Mouse (Mus musculus): ENCODE data around the gene Nicn1. TPM values are rescaled to one million over a fixed set of nuclear protein-coding genes. Genes with fewer than 3 reads are reported as not detected.

Gene Nicn1
- polyA plus RNA-seq (2015; fragmentation: Nextera tagmentation; extraction: Ambion mirVana): 129 and 149 TPM in 2 replicates

DNA sequence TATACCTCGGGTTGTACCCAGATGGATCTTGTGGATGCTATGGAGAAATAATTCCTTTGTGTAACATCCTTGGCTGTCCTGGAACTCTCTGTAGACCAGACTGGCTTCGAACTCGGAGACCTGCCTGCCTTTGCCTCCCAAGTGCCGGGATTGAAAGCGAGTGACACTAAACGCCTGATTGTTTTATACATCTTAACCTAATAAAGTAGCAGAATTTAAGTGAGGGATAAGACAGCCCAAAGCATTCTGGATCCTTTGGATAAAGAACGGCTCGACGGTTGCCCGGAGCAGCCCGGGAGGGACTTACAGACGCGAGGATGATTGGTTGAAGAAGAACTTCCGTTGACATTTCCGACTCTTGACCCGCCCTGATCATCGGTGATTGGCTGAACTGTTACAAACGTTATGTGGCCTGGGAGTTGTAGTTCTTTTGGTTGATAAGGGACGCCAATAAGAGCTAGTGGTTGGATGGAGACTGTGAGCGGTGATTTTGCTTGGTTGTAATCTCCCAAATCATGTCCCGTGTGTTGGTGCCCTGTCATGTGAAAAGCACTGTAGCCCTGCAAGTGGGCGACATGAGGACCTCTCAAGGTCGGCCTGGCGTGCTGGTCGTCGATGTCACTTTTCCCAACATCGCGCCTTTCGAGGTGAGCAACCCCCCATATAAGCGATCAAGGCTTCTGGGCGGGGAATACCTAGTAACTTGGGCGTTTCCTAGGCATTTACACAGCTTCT, at the start of gene Nicn1:
Gene Nicn1 (plus strand): TSS at position 414 of the 735 bp plus-strand sequence.
- Histone ChIP-seq H3K4me2 (peak within 1 kb of the TSS; percentile 73), H3K9ac (peak within 1 kb of the TSS; percentile 68), H3K27ac (peak within 1 kb of the TSS; percentile 95), H3K27me3 (replicated peaks) (no peaks in the 10 kb centered on the region), H3K36me3 (replicated peaks) (peaks cover 10% of the 10 kb centered on the region; the same call in 1 of the 2 replicates), H3K4me3 (peak within 1 kb of the TSS; percentile 61), H3K4me1 (peaks cover 14% of the 10 kb centered on the region), H3K9me3 (no peaks in the 10 kb centered on the region)
- ATAC-seq (replicated peaks): peak; percentile 99
- under 1% methylated on average over 32 of the region's 32 CpGs for WGBS

DNA sequence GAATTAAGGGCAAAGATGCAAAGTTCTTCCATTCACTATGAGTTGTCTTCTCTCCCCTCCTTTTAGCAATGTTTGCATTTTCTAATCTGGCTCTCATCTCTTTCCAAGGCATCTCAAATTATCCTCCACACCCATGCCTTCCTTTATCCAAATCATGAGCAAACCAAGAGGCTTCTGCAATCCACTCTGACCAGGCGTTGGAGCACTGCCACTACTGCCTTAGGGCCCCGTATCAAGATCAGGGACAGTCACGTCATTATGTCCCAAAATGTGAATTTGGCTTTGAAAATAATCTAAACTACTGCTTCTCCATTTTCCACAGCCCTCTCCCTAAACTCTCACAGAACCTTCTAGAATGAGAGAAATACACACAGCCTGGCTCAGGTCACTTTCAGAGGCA, 45.7 kb upstream of the Nicn1 start:
- no peak for ATAC-seq (replicated peaks)
- no peaks in the 10 kb centered on the region for H3K4me1 ChIP-seq
- H3K27me3 ChIP-seq (replicated peaks): no peaks in the 10 kb centered on the region
- no peak overlapping the region for H3K9ac ChIP-seq
- H3K9me3 ChIP-seq: no peaks in the 10 kb centered on the region
- H3K4me3 ChIP-seq: no peak overlapping the region
- H3K4me2 ChIP-seq: no peak overlapping the region
- no peaks in the 10 kb centered on the region for H3K36me3 ChIP-seq (replicated peaks)
- WGBS: 94% methylated on average over 3 of the region's 3 CpGs
- no peak overlapping the region for H3K27ac ChIP-seq

DNA sequence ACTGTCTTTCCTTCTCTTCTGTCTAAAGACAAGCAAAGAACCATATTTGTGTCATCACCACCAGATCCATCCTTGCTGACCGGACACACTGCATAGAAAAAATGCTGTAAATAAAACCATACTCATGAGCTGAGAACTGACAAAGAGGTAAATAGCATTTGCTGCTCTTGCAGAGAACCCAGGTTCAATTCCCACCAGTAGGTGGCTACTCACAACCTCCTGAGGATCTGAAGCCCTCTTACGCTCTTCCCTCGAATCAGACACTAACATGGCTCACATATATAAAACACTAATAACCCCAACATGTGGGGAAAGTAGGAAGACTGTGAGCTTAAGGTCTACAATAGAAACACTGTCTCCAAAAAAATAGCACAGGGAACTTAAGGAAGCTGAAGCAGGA, 45.2 kb upstream of the Nicn1 start:
- Histone ChIP-seq H3K4me3 (no peak overlapping the region), H3K9me3 (no peaks in the 10 kb centered on the region), H3K27me3 (replicated peaks) (no peaks in the 10 kb centered on the region), H3K4me2 (no peak overlapping the region), H3K4me1 (no peaks in the 10 kb centered on the region), H3K36me3 (replicated peaks) (no peaks in the 10 kb centered on the region; the same call in 1 of the 2 replicates), H3K9ac (no peak overlapping the region), H3K27ac (no peak overlapping the region)
- no peak for ATAC-seq (replicated peaks)
- 88% methylated on average over 3 of the region's 3 CpGs for WGBS

DNA sequence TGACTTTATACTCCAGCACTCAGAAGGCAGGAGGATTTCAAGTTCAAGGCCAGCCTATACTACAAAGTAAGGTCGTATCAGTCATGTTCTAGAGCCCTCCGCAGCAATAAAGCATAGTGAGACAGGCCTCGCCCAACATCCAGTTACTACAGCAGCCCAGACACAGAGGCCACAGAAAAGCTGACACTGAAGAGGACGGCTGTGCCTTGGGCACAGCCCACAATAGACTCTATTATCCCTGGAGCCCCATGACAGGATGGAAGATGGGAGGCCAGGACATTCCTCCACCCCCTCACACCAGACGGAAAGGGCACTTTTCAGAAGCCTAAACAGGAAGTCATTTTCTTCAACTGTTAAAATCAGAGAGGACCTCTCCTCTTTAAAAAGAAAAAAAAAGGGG, 41.3 kb upstream of the Nicn1 start:
- Histone ChIP-seq H3K4me2 (no peak overlapping the region), H3K27ac (no peak overlapping the region), H3K9ac (no peak overlapping the region), H3K27me3 (replicated peaks) (no peaks in the 10 kb centered on the region), H3K4me1 (no peaks in the 10 kb centered on the region), H3K36me3 (replicated peaks) (peaks cover 5% of the 10 kb centered on the region), H3K4me3 (no peak overlapping the region), H3K9me3 (no peaks in the 10 kb centered on the region)
- 67% methylated on average over 5 of the region's 5 CpGs for WGBS
- no peak for ATAC-seq (replicated peaks)

DNA sequence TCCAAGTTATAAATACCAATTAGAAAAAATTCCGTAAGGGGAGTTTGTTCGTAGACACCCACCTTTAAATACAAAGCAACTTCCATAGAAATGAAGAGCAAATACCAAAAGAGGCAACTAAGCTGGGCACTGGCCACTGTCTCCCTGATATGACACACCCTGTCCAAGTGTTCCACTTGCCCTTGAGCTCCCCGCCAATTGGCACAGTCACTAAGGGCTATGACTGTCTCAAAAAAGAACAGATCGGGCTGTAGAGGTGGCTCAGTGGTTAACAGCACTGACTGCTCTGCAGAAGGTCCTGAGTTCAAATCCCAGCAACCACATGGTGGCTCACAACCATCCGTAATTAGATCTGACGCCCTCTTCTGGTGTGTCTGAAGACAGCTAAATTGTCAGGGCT, 38.4 kb upstream of the Nicn1 start:
- Histone ChIP-seq H3K27me3 (replicated peaks) (no peaks in the 10 kb centered on the region), H3K27ac (no peak overlapping the region), H3K36me3 (replicated peaks) (peaks cover 5% of the 10 kb centered on the region), H3K4me2 (no peak overlapping the region), H3K4me1 (no peaks in the 10 kb centered on the region), H3K4me3 (no peak overlapping the region), H3K9ac (no peak overlapping the region), H3K9me3 (no peaks in the 10 kb centered on the region)
- 97% methylated on average over 6 of the region's 6 CpGs for WGBS
- no peak for ATAC-seq (replicated peaks)

DNA sequence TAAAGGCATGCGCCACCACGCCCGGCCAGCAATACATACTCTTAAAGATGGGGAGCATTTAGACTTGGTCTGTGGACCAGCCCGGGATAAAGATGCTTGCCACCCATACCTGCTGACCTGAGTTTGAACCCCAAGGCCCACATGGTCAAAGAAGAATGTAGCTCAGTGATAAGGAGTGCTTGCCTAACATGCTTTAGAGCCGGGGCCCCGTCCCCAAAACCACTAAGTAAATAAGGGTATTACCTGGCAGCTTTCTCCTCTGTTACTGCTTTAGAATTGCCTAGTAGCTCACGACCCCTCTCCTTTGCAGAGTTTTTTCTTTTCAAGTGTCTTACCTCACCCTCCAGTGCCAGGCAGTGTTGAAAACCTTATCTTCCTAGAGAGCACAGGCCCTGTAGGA, 37.5 kb upstream of the Nicn1 start:
- Histone ChIP-seq H3K9ac (no peak overlapping the region), H3K4me3 (no peak overlapping the region), H3K4me2 (no peak overlapping the region), H3K4me1 (no peaks in the 10 kb centered on the region), H3K9me3 (no peaks in the 10 kb centered on the region), H3K27me3 (replicated peaks) (no peaks in the 10 kb centered on the region), H3K36me3 (replicated peaks) (peaks cover 5% of the 10 kb centered on the region), H3K27ac (no peak overlapping the region)
- 97% methylated on average over 7 of the region's 7 CpGs for WGBS
- no peak for ATAC-seq (replicated peaks)

DNA sequence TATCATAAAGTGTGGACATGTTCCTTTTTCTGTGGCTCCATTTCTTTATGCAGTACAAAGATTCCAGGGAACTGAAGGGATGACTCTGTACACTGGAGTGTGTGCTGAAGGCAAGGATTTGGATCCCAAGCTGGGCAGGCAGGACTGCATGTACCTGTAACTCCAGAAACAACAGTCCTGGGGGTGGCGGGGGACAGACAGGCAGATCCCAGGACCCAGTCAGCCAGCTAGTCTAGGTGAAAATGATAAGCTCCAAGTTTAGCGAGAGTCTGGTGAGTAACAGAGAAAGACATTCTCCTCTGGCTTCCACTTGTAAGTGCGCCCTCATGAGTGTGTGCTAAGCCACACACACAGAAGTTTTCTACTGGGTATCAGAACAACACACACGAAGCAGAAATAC, 29.7 kb upstream of the Nicn1 start:
- peaks cover 27% of the 10 kb centered on the region for H3K4me1 ChIP-seq
- WGBS: 82% methylated on average over 4 of the region's 4 CpGs
- H3K9ac ChIP-seq: no peak overlapping the region
- no peaks in the 10 kb centered on the region for H3K27me3 ChIP-seq (replicated peaks)
- H3K27ac ChIP-seq: no peak overlapping the region
- H3K9me3 ChIP-seq: no peaks in the 10 kb centered on the region
- no peak overlapping the region for H3K4me3 ChIP-seq
- no peaks in the 10 kb centered on the region for H3K36me3 ChIP-seq (replicated peaks)
- ATAC-seq (replicated peaks): no peak
- H3K4me2 ChIP-seq: no peak overlapping the region

DNA sequence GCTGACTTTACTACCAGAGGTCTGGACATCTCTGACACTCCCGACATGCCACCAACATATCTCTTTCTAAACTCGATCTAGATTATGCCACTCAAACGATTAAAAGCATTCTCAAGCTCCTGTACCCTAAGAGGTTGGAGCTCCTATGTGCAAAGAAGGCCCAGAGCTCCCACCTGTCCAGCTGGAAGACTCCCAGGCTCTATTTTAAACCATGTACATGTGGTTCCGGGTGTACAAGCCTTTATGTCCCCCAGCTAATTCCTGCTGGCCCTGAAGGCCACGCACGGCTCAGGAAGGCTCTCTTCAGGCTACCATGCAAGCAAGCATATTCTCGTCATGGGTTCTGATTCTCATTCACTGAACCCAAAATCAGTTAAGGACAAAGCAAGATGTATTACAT, 28.4 kb upstream of the Nicn1 start:
- no peak overlapping the region for H3K4me3 ChIP-seq
- H3K9ac ChIP-seq: no peak overlapping the region
- H3K4me1 ChIP-seq: peaks cover 27% of the 10 kb centered on the region
- no peak for ATAC-seq (replicated peaks)
- H3K4me2 ChIP-seq: peak overlapping the region; percentile 66
- H3K36me3 ChIP-seq (replicated peaks): no peaks in the 10 kb centered on the region
- H3K9me3 ChIP-seq: no peaks in the 10 kb centered on the region
- no peak overlapping the region for H3K27ac ChIP-seq
- 76% methylated on average over 7 of the region's 7 CpGs for WGBS
- H3K27me3 ChIP-seq (replicated peaks): no peaks in the 10 kb centered on the region

DNA sequence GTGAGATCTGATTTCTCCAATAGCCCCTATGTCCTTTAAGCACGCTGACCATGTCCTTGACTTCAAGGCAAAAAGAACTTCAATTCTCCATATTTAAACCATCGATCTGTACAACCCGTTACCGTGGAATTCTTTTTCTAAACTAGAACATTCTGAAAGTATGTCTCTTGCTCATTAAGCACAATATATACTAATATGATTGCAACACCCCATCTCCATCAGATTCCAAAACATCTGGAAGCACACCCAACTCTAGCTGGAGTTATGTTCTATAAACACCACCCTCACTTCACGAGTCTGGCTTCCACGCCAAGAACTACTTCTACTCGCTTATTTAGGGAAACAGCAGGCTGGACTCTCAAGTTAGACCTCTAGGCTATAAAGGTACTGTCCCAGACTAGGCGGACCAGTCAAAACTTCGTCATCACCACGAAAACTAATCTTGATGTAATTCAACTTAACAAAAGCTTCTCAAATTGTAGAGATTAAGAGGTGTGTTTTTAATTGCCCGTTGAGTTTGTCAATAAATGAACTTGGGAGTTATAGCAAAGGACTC, 27.7 kb upstream of the Nicn1 start:
- no peak for ATAC-seq (replicated peaks)
- H3K27ac ChIP-seq: peak overlapping the region; percentile 93
- 45% methylated on average over 11 of the region's 11 CpGs for WGBS
- H3K4me2 ChIP-seq: peak overlapping the region; percentile 66
- no peaks in the 10 kb centered on the region for H3K27me3 ChIP-seq (replicated peaks)
- H3K4me3 ChIP-seq: peak overlapping the region; percentile 94
- H3K36me3 ChIP-seq (replicated peaks): no peaks in the 10 kb centered on the region
- H3K4me1 ChIP-seq: peaks cover 27% of the 10 kb centered on the region
- H3K9ac ChIP-seq: peak overlapping the region; percentile 95
- H3K9me3 ChIP-seq: no peaks in the 10 kb centered on the region

DNA sequence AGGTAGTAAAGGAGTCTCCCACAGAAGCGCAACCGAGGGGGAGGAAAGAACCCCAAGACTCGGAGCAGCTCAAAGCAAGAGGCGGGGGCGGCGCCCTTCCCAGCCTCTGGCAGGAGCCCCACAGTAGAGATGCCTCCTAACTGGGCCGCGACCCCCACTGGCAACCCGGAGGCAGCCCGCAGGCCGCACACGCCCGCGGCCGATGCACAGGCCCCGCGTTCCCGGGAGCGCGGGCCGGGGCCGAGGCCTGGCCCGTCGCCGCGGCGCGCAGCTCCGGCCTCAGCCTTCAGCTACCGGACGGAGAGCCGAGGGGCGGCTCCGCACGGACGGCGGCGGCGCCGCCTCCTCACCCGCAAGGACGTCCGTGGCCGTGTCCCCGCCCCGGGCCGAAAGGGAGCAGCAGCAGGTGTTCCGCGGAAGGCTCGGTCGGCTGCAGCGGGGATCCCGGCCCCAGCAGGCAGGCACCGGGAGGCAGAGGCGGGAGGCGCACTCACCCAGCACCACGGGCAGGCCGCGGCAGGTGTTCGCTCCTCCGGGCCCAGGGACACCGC, 27.0 kb upstream of the Nicn1 start:
- Histone ChIP-seq H3K4me3 (peak overlapping the region; percentile 94), H3K27me3 (replicated peaks) (no peaks in the 10 kb centered on the region), H3K9ac (peak overlapping the region; percentile 95), H3K9me3 (no peaks in the 10 kb centered on the region), H3K27ac (peak overlapping the region; percentile 93), H3K4me2 (peak overlapping the region; percentile 66), H3K36me3 (replicated peaks) (no peaks in the 10 kb centered on the region), H3K4me1 (peaks cover 27% of the 10 kb centered on the region)
- peak; percentile 63 for ATAC-seq (replicated peaks)
- WGBS: 0% methylated on average over 61 of the region's 62 CpGs

DNA sequence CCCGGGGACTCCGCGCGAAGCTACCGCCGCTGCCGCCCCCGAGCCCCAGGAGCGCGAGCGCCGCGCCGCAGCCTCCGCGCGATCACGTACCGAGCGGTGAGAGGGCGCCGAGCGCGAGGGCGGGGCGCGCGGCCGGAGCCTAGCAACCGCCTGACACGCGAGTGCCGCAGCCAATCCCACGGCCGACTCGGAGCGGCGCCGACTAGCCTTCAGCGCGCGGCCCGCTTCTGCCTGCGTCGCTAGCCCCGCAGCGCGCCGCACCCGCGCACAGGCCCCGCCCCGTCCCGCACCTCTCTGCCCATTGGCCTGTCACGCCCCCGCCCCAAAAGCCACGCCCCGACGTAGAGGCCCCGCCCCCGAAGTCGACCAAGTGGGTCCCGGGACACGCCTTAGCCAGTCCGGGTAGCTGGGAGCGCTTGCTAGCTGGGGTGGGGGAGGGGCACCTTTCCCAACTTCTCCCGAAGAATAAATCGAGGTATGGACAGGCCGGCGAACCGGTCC, 26.5 kb upstream of the Nicn1 start, which contains the start of gene Dag1:
Gene Dag1 (minus strand): TSS at position 269 of the 501 bp plus-strand sequence.
- no peaks in the 10 kb centered on the region for H3K27me3 ChIP-seq (replicated peaks)
- H3K4me2 ChIP-seq: peak within 1 kb of the TSS; percentile 66
- WGBS: under 1% methylated on average over 66 of the region's 71 CpGs
- H3K4me3 ChIP-seq: peak within 1 kb of the TSS; percentile 94
- no peaks in the 10 kb centered on the region for H3K36me3 ChIP-seq (replicated peaks)
- H3K9ac ChIP-seq: peak within 1 kb of the TSS; percentile 95
- peaks cover 27% of the 10 kb centered on the region for H3K4me1 ChIP-seq
- H3K9me3 ChIP-seq: no peaks in the 10 kb centered on the region
- ATAC-seq (replicated peaks): peak; percentile 99
- H3K27ac ChIP-seq: peak within 1 kb of the TSS; percentile 93

DNA sequence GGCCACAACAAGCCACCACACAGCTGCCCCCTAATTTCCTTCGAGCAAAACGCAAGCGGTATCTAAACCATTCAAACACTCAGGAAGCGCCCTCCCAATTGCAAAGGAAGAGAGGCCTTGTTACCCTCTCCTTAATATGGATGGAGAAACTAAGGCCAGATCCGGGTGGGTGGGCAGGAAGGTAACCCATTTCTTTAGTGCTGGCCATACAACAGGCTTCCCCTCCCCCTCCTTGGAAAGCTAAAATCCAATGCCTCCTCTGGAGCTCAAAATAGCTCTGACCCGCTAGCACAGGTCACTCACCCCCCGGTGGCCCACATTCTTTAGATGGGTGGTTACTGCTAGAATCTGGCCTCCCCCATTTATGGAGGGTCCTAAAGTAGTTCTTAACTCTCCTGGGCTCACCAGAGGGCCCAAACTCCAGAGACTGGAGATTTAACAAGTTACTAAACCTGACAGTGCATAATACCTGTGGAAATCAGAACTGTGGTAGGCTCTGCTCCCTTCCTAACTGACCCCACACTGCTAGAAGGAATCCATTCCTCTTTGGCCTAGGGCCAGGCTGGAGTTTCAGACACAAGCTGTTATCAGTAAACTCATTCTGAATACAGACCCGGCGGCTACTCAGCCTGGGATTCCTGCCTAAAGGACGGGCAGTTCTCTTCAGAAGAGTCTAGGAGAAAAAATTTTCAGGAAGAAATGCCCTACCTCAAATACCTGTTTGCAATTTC, 25.9 kb upstream of the Nicn1 start:
- Histone ChIP-seq H3K4me3 (peak overlapping the region; percentile 94), H3K36me3 (replicated peaks) (no peaks in the 10 kb centered on the region), H3K4me2 (peak overlapping the region; percentile 66), H3K9ac (peak overlapping the region; percentile 30; the same call in 1 of the 2 replicates), H3K9me3 (no peaks in the 10 kb centered on the region), H3K4me1 (peaks cover 27% of the 10 kb centered on the region), H3K27ac (peak overlapping the region; percentile 93), H3K27me3 (replicated peaks) (no peaks in the 10 kb centered on the region)
- 15% methylated on average over 10 of the region's 10 CpGs for WGBS
- ATAC-seq (replicated peaks): no peak; the same call in 1 of the 2 replicates

Data from midbrain, embryonic 15.5 days (tissue).